ENCODE assay signal across 11 mouse cellular contexts in genomic region chr10:4113328-4113658, GRCm38 (mm10).
DNase-seq lines count a peak whose midpoint lies in the region; ATAC-seq lines count a peak whose summit lies in the region.
"Had no signal": no experiment of that assay in that cellular context is flagged by ENCODE, and none has a peak within 500 bp of the region (broad histone marks: within the 10 kb centered on the region; RNA-seq: fewer than 3 reads in every experiment).

No protein-coding gene starts in this region.

- H3K27me3 ChIP-seq in heart, embryonic 15.5 days: no peaks in the 10 kb centered on the region
- no peaks in the 10 kb centered on the region for H3K27me3 ChIP-seq in midbrain, embryonic 13.5 days
- H3K27me3 ChIP-seq in midbrain, embryonic 10.5 days (ENCODE audit: low read depth, poor library complexity, severe bottlenecking): no peaks in the 10 kb centered on the region

- H3K4me2 ChIP-seq in heart, embryonic 15.5 days: no peak overlapping the region
- H3K4me2 ChIP-seq in midbrain, embryonic 13.5 days (replicated peaks): no peak overlapping the region

- no peaks in the 10 kb centered on the region for H3K9me3 ChIP-seq in heart, embryonic 15.5 days (replicated peaks)
- no peaks in the 10 kb centered on the region for H3K9me3 ChIP-seq in midbrain, embryonic 13.5 days
- no peaks in the 10 kb centered on the region for H3K9me3 ChIP-seq in midbrain, embryonic 10.5 days (replicated peaks)
- H3K9me3 ChIP-seq: G1E had no signal

- peaks cover 26% of the 10 kb centered on the region for H3K4me1 ChIP-seq in heart, embryonic 15.5 days (replicated peaks)
- peaks cover 9% of the 10 kb centered on the region; the same call in 1 of the 2 replicates for H3K4me1 ChIP-seq in midbrain, embryonic 13.5 days (replicated peaks)
- H3K4me1 ChIP-seq in midbrain, embryonic 10.5 days: peaks cover 6% of the 10 kb centered on the region; the same call in 1 of the 2 replicates

- ATAC-seq in heart, embryonic 15.5 days (replicated peaks; ENCODE audit: insufficient number of reproducible peaks, insufficient read depth, low FRiP score, low read depth): no peak
- no peak for ATAC-seq in midbrain, embryonic 13.5 days

- DNase-seq in heart, postnatal 36 days: no peak
- DNase-seq in midbrain, embryonic 10.5 days (ENCODE audit: low spot score): no peak
- peak; percentile 57 to 68 for DNase-seq in left cerebral cortex, postnatal 14 days (ENCODE audit: low spot score in 2 of 2)
- DNase-seq in right cerebral cortex, postnatal 36 days (ENCODE audit: low spot score in 2 of 2): peak; percentile 31 to 42
- no peak for DNase-seq in urinary bladder, postnatal 25 days (ENCODE audit: low spot score)
- DNase-seq: adrenal gland, postnatal 14 days; gastrocnemius, adult 2 months had no signal

- H3K9ac ChIP-seq in heart, embryonic 15.5 days: no peak overlapping the region
- no peak overlapping the region for H3K9ac ChIP-seq in midbrain, embryonic 13.5 days (replicated peaks)
- H3K9ac ChIP-seq: liver, embryonic 14.5 days had no signal

- H3K36me3 ChIP-seq in heart, embryonic 15.5 days: no peaks in the 10 kb centered on the region
- no peaks in the 10 kb centered on the region for H3K36me3 ChIP-seq in midbrain, embryonic 13.5 days
- H3K36me3 ChIP-seq in midbrain, embryonic 10.5 days: peaks cover 6% of the 10 kb centered on the region; the same call in 1 of the 2 replicates

- 82% methylated on average over 5 of the region's 5 CpGs for WGBS in heart, embryonic 15.5 days
- 92% methylated on average over 5 of the region's 5 CpGs for WGBS in midbrain, embryonic 13.5 days
- WGBS in midbrain, embryonic 10.5 days: 96% methylated on average over 5 of the region's 5 CpGs

- intact Hi-C loops in heart, postnatal 36 days (cut with DNase I): loop anchor here (2.0 to 5.0 kb wide), 2 partner anchors 69 to 222 kb away; no protein-coding TSS in a partner anchor
- intact Hi-C loops in left cerebral cortex, postnatal 14 days (cut with DNase I): no loop called here

- H3K4me3 ChIP-seq in heart, embryonic 15.5 days: no peak overlapping the region
- no peak overlapping the region for H3K4me3 ChIP-seq in midbrain, embryonic 13.5 days (replicated peaks)
- no peak overlapping the region for H3K4me3 ChIP-seq in midbrain, embryonic 10.5 days
- H3K4me3 ChIP-seq: gastrocnemius, adult 2 months had no signal

- peak overlapping the region; percentile 60; the same call in 1 of the 2 replicates for H3K27ac ChIP-seq in heart, embryonic 15.5 days
- peak overlapping the region; percentile 40; the same call in 1 of the 2 replicates for H3K27ac ChIP-seq in midbrain, embryonic 13.5 days
- H3K27ac ChIP-seq in midbrain, embryonic 10.5 days (replicated peaks): no peak overlapping the region
- H3K27ac ChIP-seq: gastrocnemius, adult 2 months; liver, embryonic 14.5 days had no signal

Comparison
In these comparisons a context has a peak if more than half of its experiments do, and no peak if none do; other contexts are left out.
1. DNase-seq: peak in left cerebral cortex, postnatal 14 days (2 of 2) and right cerebral cortex, postnatal 36 days (2 of 2); none in heart, postnatal 36 days (0 of 2), midbrain, embryonic 10.5 days (single experiment) and urinary bladder, postnatal 25 days (single experiment).